Mouse (Mus musculus): ENCODE data around the gene Fam71b. TPM values are rescaled to one million over a fixed set of nuclear protein-coding genes. Genes with fewer than 3 reads are reported as not detected.
"Not testable (repeated sequence)": the region's sequence is repeated elsewhere in the genome, so short reads cannot be mapped to it uniquely, and the experiment has no call there.

The Fam71b gene
- polyA plus RNA-seq, 1 experiment from 2014 or later: not detected

GRCm38 (mm10) chr11:46404986-46405385, 8.6 kb downstream of the Fam71b start:
- Histone ChIP-seq H3K27ac (replicated peaks) (no peak overlapping the region), H3K9ac (replicated peaks) (no peak overlapping the region), H3K4me3 (replicated peaks) (no peak overlapping the region), H3K27me3 (replicated peaks) (no peaks in the 10 kb centered on the region), H3K9me3 (replicated peaks) (no peaks in the 10 kb centered on the region), H3K4me1 (no peaks in the 10 kb centered on the region), H3K4me2 (no peak overlapping the region), H3K36me3 (no peaks in the 10 kb centered on the region)
- ATAC-seq (ENCODE audit: low FRiP score): no peak
- WGBS: 89% methylated on average over 16 of the region's 16 CpGs

GRCm38 (mm10) chr11:46406721-46407120, 10.4 kb downstream of the Fam71b start:
- Histone ChIP-seq H3K4me2 (no peak overlapping the region), H3K4me1 (no peaks in the 10 kb centered on the region), H3K9me3 (replicated peaks) (no peaks in the 10 kb centered on the region), H3K4me3 (replicated peaks) (no peak overlapping the region), H3K36me3 (no peaks in the 10 kb centered on the region), H3K27me3 (replicated peaks) (no peaks in the 10 kb centered on the region), H3K27ac (replicated peaks) (no peak overlapping the region), H3K9ac (replicated peaks) (no peak overlapping the region)
- WGBS: 47% methylated on average over 10 of the region's 10 CpGs
- no peak for ATAC-seq (ENCODE audit: low FRiP score)

- no peaks in the 10 kb centered on the region for H3K9me3 ChIP-seq (replicated peaks)
- H3K9ac ChIP-seq (replicated peaks): no peak overlapping the region
- H3K4me3 ChIP-seq (replicated peaks): no peak overlapping the region
- no peaks in the 10 kb centered on the region for H3K27me3 ChIP-seq (replicated peaks)
- no peak overlapping the region for H3K4me2 ChIP-seq
- ATAC-seq (ENCODE audit: low FRiP score): no peak
- WGBS: 43% methylated on average over 2 of the region's 2 CpGs
- H3K36me3 ChIP-seq: no peaks in the 10 kb centered on the region
- no peak overlapping the region for H3K27ac ChIP-seq (replicated peaks)
- no peaks in the 10 kb centered on the region for H3K4me1 ChIP-seq
Observed at GRCm38 (mm10) chr11:46410018-46410563, 13.7 kb downstream of the Fam71b start.

- Histone ChIP-seq H3K4me1 (no peaks in the 10 kb centered on the region), H3K27me3 (replicated peaks) (no peaks in the 10 kb centered on the region), H3K4me2 (no peak overlapping the region), H3K9ac (replicated peaks) (no peak overlapping the region), H3K27ac (replicated peaks) (no peak overlapping the region), H3K9me3 (replicated peaks) (no peaks in the 10 kb centered on the region), H3K4me3 (replicated peaks) (no peak overlapping the region), H3K36me3 (no peaks in the 10 kb centered on the region)
- WGBS: 76% methylated on average over 1 of the region's 1 CpGs
- ATAC-seq (ENCODE audit: low FRiP score): no peak
Observed at GRCm38 (mm10) chr11:46418438-46418837, 22.1 kb downstream of the Fam71b start.

GRCm38 (mm10) chr11:46418860-46419259, 22.5 kb downstream of the Fam71b start:
- Histone ChIP-seq H3K4me2 (no peak overlapping the region), H3K27me3 (replicated peaks) (no peaks in the 10 kb centered on the region), H3K36me3 (no peaks in the 10 kb centered on the region), H3K27ac (replicated peaks) (no peak overlapping the region), H3K4me1 (no peaks in the 10 kb centered on the region), H3K4me3 (replicated peaks) (no peak overlapping the region), H3K9ac (replicated peaks) (no peak overlapping the region), H3K9me3 (replicated peaks) (no peaks in the 10 kb centered on the region)
- ATAC-seq (ENCODE audit: low FRiP score): no peak
- 75% methylated on average over 5 of the region's 5 CpGs for WGBS

GRCm38 (mm10) chr11:46421086-46421888, 24.9 kb downstream of the Fam71b start:
- no peak overlapping the region for H3K9ac ChIP-seq (replicated peaks)
- no peaks in the 10 kb centered on the region for H3K9me3 ChIP-seq (replicated peaks)
- no peak for ATAC-seq (ENCODE audit: low FRiP score)
- no peak overlapping the region for H3K27ac ChIP-seq (replicated peaks)
- no peak overlapping the region for H3K4me3 ChIP-seq (replicated peaks)
- WGBS: 85% methylated on average over 8 of the region's 8 CpGs
- no peaks in the 10 kb centered on the region for H3K36me3 ChIP-seq
- no peaks in the 10 kb centered on the region for H3K27me3 ChIP-seq (replicated peaks)
- no peak overlapping the region for H3K4me2 ChIP-seq
- H3K4me1 ChIP-seq: no peaks in the 10 kb centered on the region

GRCm38 (mm10) chr11:46428131-46428530, 31.8 kb downstream of the Fam71b start:
- not testable (repeated sequence) for H3K27ac ChIP-seq (replicated peaks); H3K9me3 ChIP-seq (replicated peaks); ATAC-seq (ENCODE audit: low FRiP score); H3K4me2 ChIP-seq; H3K4me1 ChIP-seq; H3K9ac ChIP-seq (replicated peaks); H3K4me3 ChIP-seq (replicated peaks); H3K27me3 ChIP-seq (replicated peaks); H3K36me3 ChIP-seq
- 52% methylated on average over 4 of the region's 4 CpGs for WGBS

GRCm38 (mm10) chr11:46430123-46430522, 33.8 kb downstream of the Fam71b start:
- no peak for ATAC-seq (ENCODE audit: low FRiP score)
- no peaks in the 10 kb centered on the region for H3K36me3 ChIP-seq
- 88% methylated on average over 2 of the region's 2 CpGs for WGBS

GRCm38 (mm10) chr11:46431129-46431528, 34.8 kb downstream of the Fam71b start:
- Histone ChIP-seq H3K27ac (replicated peaks) (no peak overlapping the region), H3K27me3 (replicated peaks) (no peaks in the 10 kb centered on the region), H3K4me3 (replicated peaks) (no peak overlapping the region), H3K36me3 (no peaks in the 10 kb centered on the region), H3K4me2 (no peak overlapping the region), H3K9ac (replicated peaks) (no peak overlapping the region), H3K4me1 (peaks cover 2% of the 10 kb centered on the region), H3K9me3 (replicated peaks) (no peaks in the 10 kb centered on the region)
- 29% methylated on average over 3 of the region's 3 CpGs for WGBS
- ATAC-seq (ENCODE audit: low FRiP score): peak; percentile 93

More at GRCm38 (mm10) chr11:46430123-46430522, 33.8 kb downstream of the Fam71b start:
- Histone ChIP-seq H3K4me1 (no peaks in the 10 kb centered on the region), H3K27ac (replicated peaks) (no peak overlapping the region), H3K4me3 (replicated peaks) (no peak overlapping the region), H3K9me3 (replicated peaks) (no peaks in the 10 kb centered on the region), H3K9ac (replicated peaks) (no peak overlapping the region), H3K4me2 (no peak overlapping the region), H3K27me3 (replicated peaks) (no peaks in the 10 kb centered on the region)

GRCm38 (mm10) chr11:46435363-46435762, 39.0 kb downstream of the Fam71b start:
- Histone ChIP-seq H3K36me3 (peaks cover under 1% of the 10 kb centered on the region; the same call in 1 of the 2 replicates), H3K9me3 (replicated peaks) (no peaks in the 10 kb centered on the region), H3K27ac (replicated peaks) (no peak overlapping the region), H3K4me2 (no peak overlapping the region), H3K27me3 (replicated peaks) (no peaks in the 10 kb centered on the region), H3K4me3 (replicated peaks) (no peak overlapping the region), H3K4me1 (peaks cover 16% of the 10 kb centered on the region), H3K9ac (replicated peaks) (no peak overlapping the region)
- ATAC-seq (ENCODE audit: low FRiP score): no peak

GRCm38 (mm10) chr11:46436760-46437458, 40.5 kb downstream of the Fam71b start, which contains the start of gene Med7:
TSS of gene Med7 (plus strand) at chr11:46436925.
- Histone ChIP-seq H3K9ac (replicated peaks) (peak within 1 kb of the TSS; percentile 94), H3K4me1 (peaks cover 16% of the 10 kb centered on the region), H3K9me3 (replicated peaks) (no peaks in the 10 kb centered on the region), H3K4me2 (peak within 1 kb of the TSS; percentile 87), H3K27me3 (replicated peaks) (no peaks in the 10 kb centered on the region), H3K27ac (replicated peaks) (peak within 1 kb of the TSS; percentile 91), H3K4me3 (replicated peaks) (peak within 1 kb of the TSS; percentile 100), H3K36me3 (peaks cover 11% of the 10 kb centered on the region; the same call in 1 of the 2 replicates)
- peak; percentile 100 for ATAC-seq (ENCODE audit: low FRiP score)
- under 1% methylated on average over 59 of the region's 59 CpGs for WGBS

All from neural tube, embryonic 15.5 days (tissue).